Mouse (Mus musculus) T-helper 1 cell (primary cell): ENCODE results near the gene Tedc2.

Source experiments
- in situ Hi-C: fragments of 300-600 bp; cut with MboI, MseI; formaldehyde crosslinking; loops from one replicate; pipeline ENCODE4 v1.15.1; 2025; ENCODE audit warnings: high pct_unique_total_duplicates

Tedc2 gene

DNA sequence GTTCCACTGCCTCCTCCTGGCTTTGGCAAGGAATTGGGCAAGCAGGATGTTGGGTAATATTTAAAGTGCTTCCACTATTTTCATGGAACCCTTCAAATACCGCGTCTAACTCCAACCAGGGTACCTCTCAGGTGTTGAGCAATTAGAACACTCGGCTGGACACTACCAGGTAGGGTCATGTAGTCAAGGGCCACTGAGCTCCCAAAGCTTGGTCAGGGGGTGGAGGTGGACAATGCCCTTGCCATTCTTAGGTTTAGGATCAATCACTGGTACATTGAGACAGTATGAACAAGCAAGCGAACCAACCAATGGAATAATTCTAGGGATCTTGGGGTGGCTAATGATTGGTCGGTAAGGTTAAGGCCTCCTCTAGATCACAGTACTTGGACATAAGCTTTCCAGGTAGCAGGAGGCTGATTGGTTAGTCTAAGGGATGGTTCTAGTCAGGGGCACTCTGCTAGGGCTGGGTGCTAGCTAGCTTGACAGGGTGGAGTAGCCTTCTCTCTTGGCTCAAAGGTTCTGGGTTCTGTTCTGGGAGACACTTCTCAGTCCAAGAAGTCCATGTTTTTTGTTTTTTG lies 8.1 kb downstream of the Tedc2 start:
- in situ Hi-C loops, result no loop called here

DNA sequence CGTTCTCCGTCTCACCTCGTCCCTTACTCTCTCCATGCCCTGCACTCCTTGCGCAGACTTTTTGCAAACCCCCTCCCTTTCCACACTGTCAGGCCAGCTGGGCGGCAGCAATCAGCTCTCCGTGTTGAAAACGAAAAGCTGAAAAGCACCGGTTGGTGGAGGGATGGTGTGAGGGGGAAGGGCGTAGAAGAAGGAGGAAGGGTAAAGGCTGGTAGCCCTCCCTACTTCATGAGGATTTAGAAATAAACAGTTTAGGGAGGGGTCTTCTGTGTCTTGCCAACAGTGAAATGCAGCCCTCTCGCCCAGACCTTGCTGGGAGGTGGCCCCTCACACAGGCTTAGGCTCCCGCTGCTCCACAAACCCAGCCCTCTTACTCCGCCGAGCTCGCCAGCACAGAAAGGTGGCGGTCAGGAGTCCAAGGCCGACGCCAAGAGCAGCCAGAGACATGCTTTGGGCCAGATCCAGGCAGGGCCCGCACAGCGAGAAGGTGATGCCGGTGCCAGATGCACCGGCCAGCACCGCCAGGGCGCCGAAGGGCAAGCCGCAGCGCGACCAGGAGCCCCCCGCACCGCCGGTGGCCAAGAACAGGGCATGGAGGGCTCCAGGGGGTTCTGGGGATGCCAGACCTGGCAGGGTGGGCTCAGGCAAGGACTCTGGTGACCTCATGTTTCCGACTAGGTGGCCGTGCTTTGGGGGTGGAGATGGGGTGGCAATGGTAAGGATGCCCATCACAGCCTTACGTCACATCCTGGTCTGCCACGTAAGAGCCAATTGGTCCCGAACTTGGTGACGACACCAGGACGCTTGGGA lies 8.8 kb downstream of the Tedc2 start:
- in situ Hi-C loops, result no loop called here

DNA sequence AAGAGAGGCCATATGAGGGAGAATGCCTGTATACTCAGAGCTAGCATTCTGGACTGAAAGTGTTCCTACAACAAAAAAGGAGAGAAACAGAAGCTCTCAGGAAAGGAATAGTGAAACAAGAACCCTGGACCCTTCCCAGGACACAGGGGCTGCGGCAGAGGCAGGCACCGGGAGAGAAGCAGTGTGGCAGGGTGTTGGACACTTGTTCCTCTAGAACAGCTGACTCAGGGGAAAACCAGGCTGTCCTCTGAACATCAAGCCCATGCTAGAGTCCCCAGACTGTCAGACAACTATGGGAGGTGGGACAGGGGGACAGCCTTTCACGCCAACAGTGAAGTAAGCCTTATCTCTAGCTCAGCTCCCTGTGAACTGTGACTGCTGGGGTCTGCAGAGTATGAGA lies 10.1 kb downstream of the Tedc2 start:
- in situ Hi-C loops, result no loop called here

DNA sequence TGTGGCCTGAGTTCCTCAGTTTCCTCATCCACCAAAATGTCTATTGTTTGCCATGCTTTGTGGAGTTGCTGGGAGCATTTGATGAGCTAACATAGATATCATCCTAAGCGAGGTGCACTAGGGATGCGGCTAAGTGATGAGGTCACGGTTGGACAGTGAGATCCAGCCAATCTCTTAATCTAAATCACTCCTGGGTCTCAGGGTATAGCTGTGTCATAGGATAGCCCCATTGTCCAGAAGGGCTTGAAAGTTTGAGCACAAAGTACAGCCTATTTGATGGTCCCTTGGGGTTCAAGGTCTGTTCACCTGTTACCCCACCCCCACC lies 10.8 kb downstream of the Tedc2 start:
- in situ Hi-C loops, result no loop called here

DNA sequence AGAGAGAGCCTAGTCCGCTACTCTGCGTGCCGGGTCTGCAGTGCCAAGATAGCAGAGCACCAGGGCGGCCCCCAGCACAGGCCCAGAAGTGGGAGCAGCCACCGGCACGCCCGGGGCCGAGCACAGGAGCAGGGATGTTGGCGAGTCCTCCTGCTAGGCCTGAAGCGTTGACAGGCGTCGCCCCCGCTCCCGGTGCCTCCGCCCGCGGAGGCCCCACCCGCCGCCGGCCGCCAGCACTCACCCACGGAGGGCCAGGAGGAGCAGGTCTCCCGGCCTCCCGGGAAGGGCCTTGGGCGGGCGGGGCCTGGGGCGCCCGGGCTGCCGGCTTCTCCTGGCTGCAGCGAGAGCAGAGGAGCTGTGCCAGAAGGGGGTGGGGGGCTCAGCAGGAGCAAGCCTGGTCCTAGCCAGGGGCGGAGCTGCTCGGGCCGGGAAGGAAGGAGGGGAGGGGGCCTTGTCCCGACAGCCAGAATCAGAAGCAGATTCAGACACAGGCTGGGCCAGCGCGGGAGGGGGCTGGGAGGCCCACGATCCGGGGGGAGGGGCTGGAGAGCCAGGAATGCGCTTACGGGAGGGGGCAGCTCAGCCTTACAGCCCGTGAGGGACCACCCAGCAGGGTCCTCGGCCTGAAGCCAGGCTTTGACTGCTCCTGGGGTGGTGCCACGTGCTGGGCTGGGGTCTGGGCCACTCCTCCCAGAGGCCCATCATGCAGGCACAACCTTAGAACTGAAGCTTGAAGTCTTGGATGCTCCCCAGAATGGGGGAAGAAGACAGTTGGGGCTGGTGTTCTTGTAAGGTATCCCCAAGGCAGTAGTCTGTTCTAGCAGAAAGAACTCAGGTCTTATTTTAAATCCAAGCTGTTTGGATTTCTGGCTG lies 11.4 kb downstream of the Tedc2 start, which contains the start of gene Ntn3:
Ntn3 (minus strand) TSS at position 489 of the 873 bp plus-strand sequence.
- in situ Hi-C loops, result no loop called here

DNA sequence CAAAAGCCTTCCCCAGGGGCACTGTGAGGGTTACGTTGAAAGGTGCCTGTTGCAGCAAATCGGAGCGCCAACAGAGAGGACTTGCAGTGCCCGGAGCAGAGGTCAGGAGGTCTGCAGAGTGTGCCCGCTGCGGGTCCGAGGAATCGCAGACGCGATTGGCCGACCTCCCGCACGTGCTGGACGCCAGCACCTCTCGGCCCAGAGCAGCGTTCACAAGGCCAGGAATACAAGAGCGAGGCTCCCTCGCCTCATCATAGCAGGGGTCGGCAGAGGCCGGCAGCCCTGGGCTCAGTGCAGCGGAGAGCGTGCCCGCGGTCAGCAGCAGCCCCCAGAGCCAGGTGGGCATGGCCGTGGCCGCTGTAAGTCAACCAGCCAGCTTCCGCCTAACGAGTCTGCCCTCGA lies 12.0 kb downstream of the Tedc2 start:
- in situ Hi-C loops, result no loop called here

DNA sequence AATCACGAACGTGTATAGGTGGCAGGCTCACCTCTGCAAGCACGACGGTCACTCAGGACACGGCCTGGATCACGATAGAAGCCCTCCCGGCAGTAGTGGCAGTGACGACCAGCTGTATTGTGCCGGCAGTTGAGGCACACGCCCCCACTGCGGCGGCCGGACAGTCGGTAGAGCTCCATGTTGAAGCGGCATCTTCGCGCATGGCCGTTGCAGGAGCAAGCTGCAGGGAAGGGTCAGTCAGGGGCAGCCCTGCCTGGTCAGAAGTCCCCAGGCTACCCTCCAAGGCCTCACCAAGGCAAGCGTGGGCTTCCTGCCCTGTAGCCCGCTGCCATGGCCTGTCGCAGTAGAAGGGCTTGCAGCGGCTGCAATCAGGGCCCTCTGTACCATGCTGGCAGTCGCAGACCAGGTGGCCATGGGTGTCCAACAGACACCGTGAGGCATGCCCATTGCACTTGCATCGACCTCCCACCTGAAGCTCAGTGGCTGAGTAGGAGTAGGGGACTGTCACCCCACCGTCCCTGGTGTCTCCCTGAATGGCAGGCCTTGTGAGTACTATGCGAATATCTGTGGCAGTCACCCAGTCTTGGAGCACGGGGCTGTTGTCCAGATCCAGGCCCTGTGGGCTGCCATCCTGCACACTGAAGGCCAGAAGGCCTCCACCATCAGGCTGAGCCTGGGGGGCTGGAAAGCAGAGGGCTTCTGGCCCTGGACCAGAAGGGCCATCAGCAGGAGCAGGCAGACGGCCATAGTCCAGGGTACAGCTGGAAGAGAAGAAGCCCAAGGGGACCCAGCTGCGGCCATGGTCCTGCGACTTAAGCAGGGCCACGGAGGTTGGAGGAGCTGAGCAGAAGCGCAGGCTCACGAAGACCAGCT lies 12.6 kb downstream of the Tedc2 start:
- in situ Hi-C loops, result no loop called here

DNA sequence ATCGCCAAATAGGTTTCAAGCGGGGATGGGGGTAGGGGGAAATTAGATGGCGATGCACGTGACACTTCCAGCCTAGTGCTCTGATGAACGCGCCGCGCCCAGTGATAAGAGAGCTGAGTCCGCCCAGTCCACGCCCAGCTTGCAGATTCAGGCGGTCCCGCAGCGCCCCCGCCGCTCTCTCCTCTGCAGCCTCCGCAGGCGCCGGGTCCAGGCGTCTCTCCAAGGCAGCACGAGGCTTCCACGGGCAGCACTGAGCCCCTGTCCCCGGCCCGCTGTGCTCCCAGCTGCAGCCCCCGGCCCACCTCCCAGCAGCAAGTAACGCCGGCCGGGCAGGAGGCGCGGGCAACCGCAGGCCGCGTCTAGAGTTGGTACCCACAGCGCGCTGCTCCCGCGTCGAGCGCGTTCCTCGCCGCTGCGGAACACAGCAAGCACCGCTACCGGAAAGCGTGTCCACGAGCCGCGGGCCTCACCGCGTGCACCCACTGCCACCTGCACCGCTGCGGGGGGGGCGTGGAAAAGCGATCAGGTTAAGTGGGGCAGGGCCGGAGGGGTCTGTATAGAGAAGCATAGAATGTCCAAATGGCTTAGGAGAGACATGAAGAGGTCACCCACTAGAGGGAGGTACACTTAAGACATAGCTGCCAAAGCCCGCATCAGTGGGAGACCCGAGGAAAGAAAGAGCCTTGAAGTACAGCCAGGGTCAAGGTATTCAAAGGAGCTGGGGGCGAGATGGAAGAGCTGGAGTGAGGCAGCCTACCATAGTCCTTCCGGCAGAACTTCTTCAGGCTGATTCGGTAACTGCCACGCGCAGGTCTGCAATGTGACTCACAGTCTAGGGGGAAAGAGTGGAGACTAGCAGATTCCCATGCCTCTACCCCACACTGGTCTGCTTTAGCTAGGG lies 13.9 kb downstream of the Tedc2 start:
- in situ Hi-C loops, result no loop called here

DNA sequence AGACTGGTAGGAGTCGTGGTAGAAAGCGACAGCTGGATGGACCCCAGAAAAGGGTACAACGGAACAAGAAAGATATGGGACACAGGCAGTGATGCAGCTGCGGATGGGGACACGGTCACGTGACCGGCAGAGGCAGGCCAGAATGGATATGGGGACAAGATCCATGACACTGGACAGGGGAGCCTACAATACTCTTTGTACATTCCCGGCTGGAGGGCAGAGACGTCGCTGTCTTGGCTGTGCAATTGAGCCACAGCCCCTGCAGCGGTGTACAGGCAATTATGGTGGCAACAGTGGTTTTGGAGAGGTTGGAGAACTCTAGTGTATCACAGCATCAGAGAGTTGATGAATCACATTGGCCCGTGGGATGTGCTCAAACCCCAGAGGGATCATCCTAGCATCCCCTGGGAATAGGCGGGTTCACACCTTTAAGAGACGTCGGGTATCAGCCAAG lies 14.7 kb downstream of the Tedc2 start:
- in situ Hi-C loops, result no loop called here

DNA sequence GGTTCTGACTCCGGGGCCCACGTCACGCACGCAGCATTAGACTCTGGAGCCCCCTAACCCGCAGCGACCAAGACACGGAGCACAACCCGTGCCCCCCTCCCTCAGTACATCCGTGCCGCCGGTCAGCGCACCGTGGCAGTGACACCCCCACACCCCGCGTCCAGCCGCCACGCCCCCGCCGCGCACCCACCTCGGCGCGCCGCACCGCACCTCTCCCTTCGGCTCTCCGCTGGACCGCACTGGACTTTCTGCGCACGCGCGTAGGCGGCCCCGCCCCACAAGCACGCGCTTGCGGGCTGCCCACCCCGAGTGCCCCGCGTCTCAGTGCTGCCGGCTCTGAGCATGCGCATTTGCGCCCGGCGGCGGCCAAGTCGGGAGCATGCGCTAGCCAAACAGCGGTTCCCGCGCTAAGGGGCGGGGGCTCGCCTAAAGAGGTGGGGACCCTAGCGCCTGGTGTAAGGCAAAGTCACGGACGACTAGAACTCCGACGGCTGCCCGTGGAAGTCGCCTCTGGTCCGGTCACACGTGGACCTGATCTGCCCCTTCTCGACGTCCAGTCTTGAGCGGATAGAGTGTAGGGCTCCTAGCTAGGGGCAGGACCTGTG lies 15.3 kb downstream of the Tedc2 start, which contains the start of gene Tbc1d24:
Tbc1d24 (minus strand) TSS at position 279 of the 605 bp plus-strand sequence.
- in situ Hi-C loops, result no loop called here

DNA sequence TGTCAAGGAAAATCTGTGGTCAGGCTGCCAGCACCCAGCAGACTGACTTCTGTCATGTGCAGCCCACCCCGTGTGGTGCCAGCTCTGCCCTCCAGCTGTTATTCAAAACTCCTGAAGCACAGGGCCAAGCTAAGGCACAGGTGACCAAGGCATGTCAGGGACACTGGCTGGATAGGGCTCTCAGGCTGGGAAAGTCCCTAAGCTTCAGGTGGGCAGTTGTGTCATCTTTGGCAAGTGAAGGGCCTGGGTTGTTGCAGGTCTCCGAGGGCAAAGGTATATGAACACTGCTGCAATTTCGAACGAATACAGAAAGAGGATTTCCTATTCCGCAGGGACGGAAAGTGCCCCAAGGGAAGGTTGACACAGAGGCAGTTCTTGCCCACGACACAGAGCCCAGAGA lies 15.8 kb downstream of the Tedc2 start:
- in situ Hi-C loops, result no loop called here

DNA sequence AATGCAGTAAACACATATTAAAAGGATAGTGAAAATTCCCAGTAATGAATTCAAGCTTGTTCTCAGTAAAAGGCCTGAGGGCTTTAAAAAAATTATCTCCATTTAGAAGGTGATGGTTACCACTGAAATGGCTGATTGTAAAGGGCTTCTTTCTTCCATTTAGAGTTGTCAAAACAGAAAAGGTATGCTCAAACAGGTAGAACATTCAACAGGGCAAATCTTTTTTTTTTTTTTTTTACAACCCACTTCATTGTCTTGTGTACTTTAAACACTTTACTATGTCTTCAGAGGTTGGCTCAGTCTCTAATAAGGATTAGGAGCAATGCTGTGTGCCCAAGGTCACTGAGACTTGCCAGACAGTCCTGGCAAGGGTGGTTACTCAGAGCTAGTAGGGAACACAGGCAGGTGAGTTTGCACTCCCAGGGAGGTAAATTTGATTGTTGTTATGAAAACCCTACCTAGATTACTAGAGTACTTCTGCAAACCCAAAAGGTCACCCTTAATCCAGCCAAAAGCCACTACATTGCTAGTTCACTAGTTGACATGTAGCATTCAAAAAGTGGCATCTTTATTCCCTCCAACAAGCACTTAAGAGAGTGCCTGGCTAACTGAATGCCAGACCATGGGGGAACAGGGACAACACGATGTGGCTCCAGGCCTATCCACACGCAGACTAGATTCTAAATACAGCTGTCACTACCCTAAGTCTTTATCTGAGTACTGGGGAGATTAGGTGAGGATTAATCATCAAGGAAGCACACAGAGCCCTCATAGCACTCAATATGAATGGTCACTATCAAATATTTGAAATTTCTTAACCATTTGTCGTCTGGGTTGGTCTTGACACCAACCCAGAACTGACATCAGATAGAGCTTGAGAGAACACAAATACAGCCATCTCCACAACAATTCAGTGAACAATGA lies 16.8 kb downstream of the Tedc2 start:
- in situ Hi-C loops, result no loop called here

DNA sequence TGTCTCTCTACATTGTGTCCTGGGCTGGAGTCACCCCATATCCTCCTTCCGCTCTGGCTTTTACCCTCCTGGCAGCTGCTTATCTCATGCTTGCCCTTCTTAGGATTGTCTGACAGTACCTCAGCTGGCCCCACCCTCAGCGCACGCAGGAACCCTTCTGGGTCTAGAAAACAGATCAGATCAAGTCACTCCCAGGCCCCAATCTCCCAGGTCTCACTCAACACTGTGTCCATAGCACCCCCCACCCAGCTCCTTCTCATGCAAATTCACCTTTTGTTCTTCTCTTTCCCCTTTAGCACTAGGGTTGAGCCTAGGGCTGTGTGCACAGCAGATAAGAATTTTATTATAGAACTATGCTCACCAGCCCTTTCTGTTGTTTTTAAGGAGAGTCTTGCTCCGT lies 17.6 kb downstream of the Tedc2 start:
- in situ Hi-C loops, result no loop called here

DNA sequence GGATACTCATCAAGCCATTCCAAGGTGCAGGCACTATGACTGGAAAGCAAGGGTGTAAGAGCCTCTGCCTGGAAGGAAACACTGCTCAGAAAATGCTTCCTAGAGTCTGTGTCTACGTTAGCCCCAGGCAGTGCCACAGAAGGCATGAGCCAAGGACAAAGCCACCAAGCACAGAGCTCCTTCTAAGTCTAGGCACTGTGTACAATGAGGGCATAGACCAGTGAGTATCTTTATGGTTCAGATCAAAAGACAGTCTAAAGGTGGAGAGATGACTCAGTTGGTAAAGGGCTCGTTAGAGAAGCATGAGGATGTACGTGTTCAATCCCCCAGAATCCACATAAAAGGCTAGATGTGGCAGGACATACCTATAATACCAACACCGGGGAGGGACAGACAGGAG lies 19.6 kb downstream of the Tedc2 start:
- in situ Hi-C loops, result no loop called here

DNA sequence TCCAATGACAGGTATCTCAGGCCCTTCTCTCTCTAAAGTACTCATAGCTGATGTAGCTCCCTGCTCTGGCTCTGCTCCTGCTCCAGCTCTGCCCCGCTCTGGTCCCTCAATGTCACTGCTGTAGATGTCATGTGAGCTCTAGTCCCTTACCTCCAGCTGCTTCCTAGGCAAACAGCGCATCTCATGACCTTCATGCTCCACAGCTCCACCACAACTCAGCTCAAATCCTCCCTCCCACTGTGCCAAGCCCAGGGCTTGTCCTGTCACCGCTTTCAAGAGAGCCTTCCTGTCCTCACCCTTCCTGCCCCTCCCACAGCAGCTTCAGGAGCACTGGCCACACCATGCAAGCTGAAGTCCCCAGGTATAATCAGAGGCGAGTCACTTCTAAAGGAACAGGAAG lies 20.9 kb downstream of the Tedc2 start:
- in situ Hi-C loops, result no loop called here

DNA sequence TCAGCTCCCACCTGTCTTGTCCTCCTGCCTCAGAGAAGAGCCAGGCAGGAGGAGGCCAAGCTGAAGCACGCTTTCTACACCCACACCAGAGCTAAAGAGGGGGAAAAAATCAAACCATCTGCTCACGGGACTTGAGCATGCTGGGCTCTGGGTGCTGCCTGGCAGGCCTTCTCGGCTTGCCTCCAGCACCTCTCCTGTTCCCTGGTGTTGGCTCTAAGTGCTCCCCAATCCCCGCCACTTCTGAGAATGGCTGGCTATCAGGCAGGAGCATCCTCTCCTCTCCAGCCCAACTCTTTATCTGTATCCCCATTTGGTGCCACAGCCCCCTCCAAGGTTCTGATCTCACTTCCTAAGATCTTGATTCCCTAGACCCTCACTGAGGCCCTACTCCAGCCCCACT lies 21.4 kb downstream of the Tedc2 start:
- in situ Hi-C loops, result no loop called here

DNA sequence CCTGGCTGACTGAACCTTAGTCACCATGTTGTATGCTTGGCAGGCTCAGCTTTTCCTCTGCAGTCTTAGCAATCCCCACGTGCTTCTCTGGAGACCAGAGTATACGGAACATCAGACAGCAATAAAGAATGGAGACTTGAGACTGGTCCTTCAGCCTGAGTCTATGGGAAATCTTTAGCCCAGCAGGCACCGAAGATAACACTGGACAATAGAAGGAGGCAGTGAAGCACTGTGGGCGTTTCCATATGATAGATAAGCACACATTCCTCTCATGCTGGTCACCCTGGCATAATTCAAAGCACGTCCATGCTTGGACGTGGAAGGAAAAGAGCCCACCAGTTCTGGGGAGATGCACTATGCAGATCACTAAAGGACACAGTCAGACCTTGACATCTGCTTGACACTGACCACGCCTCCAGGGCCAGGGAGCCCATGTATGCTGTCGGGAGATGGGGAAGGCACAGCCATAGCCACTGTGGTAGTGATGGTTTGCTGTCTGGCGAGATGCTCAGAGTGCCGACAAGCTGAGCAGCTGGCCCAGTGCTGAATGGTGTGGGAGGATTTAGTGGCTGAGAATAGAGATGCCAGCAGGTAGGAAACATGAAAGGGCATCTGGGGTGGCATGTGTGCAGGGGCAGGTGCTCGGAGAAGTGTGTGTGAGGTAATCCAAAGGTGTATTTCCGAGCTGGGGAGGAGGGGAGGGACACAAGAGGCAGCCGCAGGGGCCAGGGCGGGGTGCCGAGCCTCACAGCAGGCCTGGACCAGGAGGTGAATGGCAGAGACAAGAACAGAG lies 23.4 kb downstream of the Tedc2 start:
- in situ Hi-C loops, result no loop called here

DNA sequence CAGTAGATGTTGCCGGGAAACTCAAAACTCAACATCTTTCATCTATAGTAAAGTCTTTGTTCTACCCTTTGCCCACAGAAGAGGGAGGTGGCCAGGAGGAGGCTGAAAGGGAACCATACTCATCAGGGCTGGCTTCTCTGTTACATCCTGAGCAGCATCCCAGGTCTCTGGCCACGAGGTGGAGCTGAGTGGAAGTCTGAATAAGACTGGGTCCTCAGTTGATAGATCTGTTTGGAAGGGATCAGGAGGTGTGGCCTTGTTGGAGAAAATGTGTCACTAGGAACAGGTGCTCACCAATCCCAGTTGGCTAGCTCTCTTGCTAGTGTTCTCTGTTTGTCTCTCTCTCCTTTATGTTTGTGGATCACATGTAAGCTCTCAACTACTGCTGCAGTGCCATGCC lies 25.3 kb downstream of the Tedc2 start:
- in situ Hi-C loops, result no loop called here
